Mouse (Mus musculus) embryo, embryonic 11 days (tissue): ENCODE measurements around the gene Poc1a.

Source experiments
- DNase-seq: peaks from one replicate; pipeline ENCODE4 v3.0.0-alpha.2; 2015

The Poc1a gene

DNA sequence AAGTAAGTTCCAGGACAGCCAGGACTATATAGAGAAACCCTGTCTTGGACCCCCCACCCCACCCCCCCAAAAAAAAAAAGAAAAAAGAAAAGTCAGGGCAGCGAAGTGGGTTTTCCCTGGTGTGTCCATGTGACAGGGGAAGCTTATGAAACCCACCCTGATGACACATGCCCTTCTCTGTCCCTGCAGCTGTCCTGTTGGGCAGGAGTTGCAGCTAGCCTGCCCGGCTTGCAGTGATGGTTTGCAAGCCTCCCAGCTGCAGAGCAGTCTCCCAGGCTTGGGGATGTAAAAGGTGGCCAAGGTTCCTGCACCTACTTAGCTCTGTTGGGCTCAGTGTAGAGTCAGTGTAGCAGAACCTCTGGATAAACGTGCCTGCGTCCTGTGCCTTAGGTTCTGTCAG lies 58.9 kb downstream of the Poc1a start:
- DNase-seq = no peak

- peak; percentile 70 for DNase-seq
Observed at GRCm38 (mm10) chr9:106340501-106341312, 59.8 kb downstream of the Poc1a start.

DNA sequence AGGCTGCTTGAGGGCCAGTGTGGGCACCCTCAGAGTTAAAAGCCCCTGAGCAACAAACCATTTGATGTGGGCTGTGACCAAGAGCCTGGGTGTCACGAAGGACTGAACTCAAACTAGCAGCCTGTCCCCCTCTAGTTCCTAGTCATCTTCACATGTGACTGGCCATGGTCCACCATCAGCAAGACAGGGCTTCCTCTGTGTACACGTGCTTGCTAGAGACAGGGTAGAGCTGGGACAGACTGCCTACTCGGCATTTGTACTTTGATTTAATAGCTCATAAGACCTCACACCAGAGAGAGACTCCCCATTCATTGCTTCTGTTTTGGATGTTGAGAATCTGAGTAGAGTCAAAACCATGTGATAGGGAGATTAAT lies 60.4 kb downstream of the Poc1a start:
- no peak for DNase-seq

GRCm38 (mm10) chr9:106342573-106342972 lies 61.7 kb downstream of the Poc1a start:
- DNase-seq = no peak

GRCm38 (mm10) chr9:106345167-106345566 lies 64.3 kb downstream of the Poc1a start:
- DNase-seq = no peak

GRCm38 (mm10) chr9:106345630-106346029 lies 64.8 kb downstream of the Poc1a start:
- no peak for DNase-seq

- DNase-seq = no peak
Observed at GRCm38 (mm10) chr9:106348281-106348680, 67.4 kb downstream of the Poc1a start.

- peak; percentile 65 for DNase-seq
Observed at GRCm38 (mm10) chr9:106349075-106349474, 68.2 kb downstream of the Poc1a start.

GRCm38 (mm10) chr9:106351178-106351577 lies 70.3 kb downstream of the Poc1a start:
- DNase-seq = no peak

GRCm38 (mm10) chr9:106353779-106354178 lies 72.9 kb downstream of the Poc1a start:
- DNase-seq = no peak

DNA sequence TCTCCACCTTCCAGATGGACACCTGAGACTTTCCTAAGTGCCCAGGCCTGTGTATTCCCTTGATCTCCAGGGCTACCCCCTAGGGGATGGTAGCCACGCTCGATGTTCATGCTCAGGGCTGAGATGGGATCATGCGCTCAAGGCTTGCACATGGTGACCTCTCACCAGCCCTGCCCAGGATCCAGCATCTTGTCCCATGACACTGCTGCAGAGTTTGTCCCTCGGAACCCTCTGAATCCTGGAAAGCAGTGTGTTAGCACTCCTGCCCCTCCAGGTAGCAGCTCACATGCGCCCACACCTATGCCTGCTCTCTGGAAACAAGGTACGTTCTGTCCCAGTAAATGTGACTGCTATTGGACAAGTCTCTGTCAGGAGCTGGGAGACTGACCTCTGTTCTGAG lies 73.9 kb downstream of the Poc1a start:
- no peak for DNase-seq

- no peak for DNase-seq
Observed at GRCm38 (mm10) chr9:106355217-106355974, 74.5 kb downstream of the Poc1a start.

- no peak for DNase-seq
Observed at GRCm38 (mm10) chr9:106355975-106356286, 75.1 kb downstream of the Poc1a start.

GRCm38 (mm10) chr9:106356323-106356844 lies 75.5 kb downstream of the Poc1a start:
- peak; percentile 90 for DNase-seq

DNA sequence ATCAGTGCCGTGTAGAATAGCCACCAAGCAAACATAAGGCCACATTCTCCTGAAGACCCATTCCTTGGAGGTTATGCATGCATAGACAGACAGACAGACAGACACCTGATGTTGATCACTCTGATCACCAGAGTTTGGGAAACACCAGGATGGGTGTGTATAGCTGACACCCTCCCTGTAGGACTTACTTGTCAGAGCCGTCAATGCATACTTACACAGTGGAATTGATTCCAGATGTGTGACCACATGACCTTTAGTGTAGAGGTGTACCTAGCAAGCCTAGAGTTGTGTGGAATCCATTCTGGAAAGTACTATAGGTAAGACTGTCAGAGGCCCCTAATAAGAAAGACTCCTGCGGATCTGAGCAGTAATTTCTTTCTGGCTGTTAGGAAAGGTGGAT lies 76.3 kb downstream of the Poc1a start:
- peak; percentile 69 for DNase-seq

- no peak for DNase-seq
Observed at GRCm38 (mm10) chr9:106359297-106359696, 78.4 kb downstream of the Poc1a start.

DNA sequence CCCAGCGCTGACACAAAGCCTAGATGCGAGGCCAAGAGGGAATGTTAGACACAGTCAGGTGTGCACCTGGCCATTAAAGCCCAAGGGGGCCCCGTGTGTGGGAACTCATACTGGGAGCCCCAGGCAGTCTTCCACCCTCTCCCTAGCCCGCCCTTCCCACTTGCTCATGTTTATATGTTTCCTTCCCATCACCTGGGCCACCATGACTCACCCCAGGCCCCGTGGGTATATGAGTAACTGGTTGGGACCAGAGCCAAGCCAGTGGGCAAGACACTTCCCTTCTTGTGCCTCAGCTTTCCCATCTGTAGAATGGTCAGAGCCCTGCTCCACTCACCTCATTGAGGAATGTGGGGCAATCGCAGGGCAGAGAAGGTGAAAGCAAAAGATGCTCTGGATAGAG lies 80.3 kb downstream of the Poc1a start:
- DNase-seq = no peak

GRCm38 (mm10) chr9:106365333-106365732 lies 84.5 kb downstream of the Poc1a start:
- DNase-seq = no peak

DNA sequence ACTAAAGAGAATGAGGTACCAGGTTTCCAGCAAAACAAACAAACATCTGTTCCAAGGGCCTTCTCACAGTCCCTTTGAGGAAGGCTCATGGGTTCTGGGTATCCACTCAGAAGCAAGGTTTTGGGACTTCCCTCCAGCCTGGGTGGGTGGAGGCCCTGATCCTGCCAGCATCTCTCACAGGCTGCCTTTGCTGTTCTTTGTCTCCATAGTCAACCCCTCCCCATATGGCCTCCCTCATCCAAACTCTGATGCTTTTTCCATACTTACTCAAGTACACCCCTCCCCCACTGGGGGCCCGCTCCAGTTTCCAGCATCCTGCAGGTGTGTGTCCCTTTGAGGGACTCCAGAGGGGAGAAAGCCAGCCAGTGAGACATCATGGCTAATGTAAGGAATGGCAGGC lies 85.3 kb downstream of the Poc1a start:
- DNase-seq = no peak

DNA sequence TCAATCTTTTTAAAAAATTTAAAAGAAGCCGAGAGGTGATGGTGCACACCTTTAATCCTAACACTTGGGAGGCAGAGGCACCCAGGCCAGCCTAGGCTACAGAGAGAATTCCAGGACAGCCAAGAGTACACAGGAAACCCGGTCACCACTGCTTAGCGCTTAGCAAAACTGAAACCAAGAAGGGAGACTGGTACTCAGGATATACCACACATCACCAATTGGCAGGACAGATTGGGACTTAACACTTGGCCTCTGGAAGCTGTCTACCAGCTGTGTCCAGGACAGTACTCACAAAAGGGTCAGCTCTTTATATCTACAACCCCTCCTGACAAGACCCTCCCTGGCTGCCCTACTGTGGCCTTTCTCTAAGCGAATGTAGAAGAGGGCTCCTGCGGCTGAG lies 86.1 kb downstream of the Poc1a start:
- no peak for DNase-seq

- peak; percentile 98 for DNase-seq
Observed at GRCm38 (mm10) chr9:106367592-106368111, 86.8 kb downstream of the Poc1a start.

GRCm38 (mm10) chr9:106368112-106368717 lies 87.4 kb downstream of the Poc1a start, which contains the start of gene Dusp7:
Gene Dusp7 (plus strand): TSS chr9:106368632.
- peak; percentile 95 for DNase-seq

DNA sequence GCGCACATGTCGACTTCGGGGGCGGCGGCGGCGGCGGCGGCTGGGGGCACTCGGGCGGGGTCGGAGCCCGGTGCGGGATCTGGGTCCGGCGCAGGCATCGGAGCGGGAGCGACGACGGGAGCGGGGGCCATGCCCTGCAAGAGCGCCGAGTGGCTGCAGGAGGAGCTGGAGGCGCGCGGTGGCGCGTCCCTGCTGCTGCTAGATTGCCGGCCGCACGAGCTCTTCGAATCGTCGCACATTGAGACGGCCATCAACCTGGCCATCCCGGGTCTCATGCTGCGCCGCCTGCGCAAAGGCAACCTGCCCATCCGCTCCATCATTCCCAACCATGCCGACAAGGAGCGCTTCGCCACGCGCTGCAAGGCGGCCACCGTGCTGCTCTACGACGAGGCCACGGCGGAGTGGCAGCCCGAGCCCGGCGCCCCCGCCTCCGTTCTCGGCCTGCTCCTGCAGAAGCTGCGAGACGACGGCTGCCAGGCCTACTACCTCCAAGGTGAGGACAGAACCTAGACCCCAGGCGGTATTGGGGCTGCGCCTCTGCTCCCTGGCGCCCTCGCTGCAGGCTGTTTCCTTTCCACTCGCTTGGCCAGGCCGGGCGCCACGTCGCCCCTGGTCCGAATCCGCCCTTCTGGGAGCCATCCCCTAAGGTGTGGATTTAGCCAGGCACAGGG lies 88.1 kb downstream of the Poc1a start:
- DNase-seq = peak; percentile 85
